Mouse (Mus musculus) heart, embryonic 11.5 days (tissue): Measurements from ENCODE around the gene Dpm1. TPM values are rescaled to one million over a fixed set of nuclear protein-coding genes. Genes with fewer than 3 reads are reported as not detected.

Experiments
- ATAC-seq: fragments of 200-750 bp; cut with Nextera tagmentation; replicated peaks from 2 replicates; pipeline ENCODE4 v1.8.0; 2017; ENCODE audit warnings: moderate library complexity; ENCODE audit not compliant: insufficient number of reproducible peaks, low FRiP score, low TSS enrichment
- H3K27ac ChIP-seq: fragments of 300-500 bp; sonication (generic); 2 replicates; pipeline ENCODE4 v1.5.1; 2014; ENCODE audit warnings: mild to moderate bottlenecking, low read depth, low read length
- H3K27me3 ChIP-seq: fragments of 300-500 bp; sonication (generic); 2 replicates; pipeline ENCODE4 v1.6.1; 2014; ENCODE audit warnings: mild to moderate bottlenecking, low read length, mixed read lengths; ENCODE audit not compliant: control insufficient read depth, insufficient read depth
- H3K36me3 ChIP-seq: fragments of 300-500 bp; sonication (generic); 2 replicates; pipeline ENCODE4 v1.6.1; 2014; ENCODE audit warnings: mild to moderate bottlenecking, low read length, moderate library complexity, mixed read lengths; ENCODE audit not compliant: control insufficient read depth, insufficient read depth
- H3K4me1 ChIP-seq: fragments of 300-500 bp; sonication (generic); 2 replicates; pipeline ENCODE4 v1.6.1; 2014; ENCODE audit warnings: low read length; ENCODE audit not compliant: control insufficient read depth, insufficient read depth
- H3K4me2 ChIP-seq: fragments of 300-500 bp; sonication (generic); 2 replicates; pipeline ENCODE4 v1.6.1; 2014; ENCODE audit warnings: mild to moderate bottlenecking, moderate library complexity
- H3K4me3 ChIP-seq: fragments of 300-500 bp; sonication (generic); 2 replicates; pipeline ENCODE4 v1.5.1; 2014; ENCODE audit warnings: low read depth, low read length
- H3K9ac ChIP-seq: fragments of 300-500 bp; sonication (generic); 2 replicates; pipeline ENCODE4 v1.6.1; 2014; ENCODE audit warnings: mild to moderate bottlenecking, low read depth, low read length, moderate library complexity
- H3K9me3 ChIP-seq: fragments of 300-500 bp; sonication (generic); replicated peaks from 2 replicates; pipeline ENCODE4 v1.6.1; 2016; ENCODE audit warnings: low read length; ENCODE audit not compliant: control insufficient read depth
- WGBS: fragments of 180-500 bp; shearing (Covaris S2); extraction: QIAGEN DNeasy Blood & Tissue Kit; methylation state at CpG from one replicate; pipeline ENCODE4 v1.1.7; 2014; ENCODE audit not compliant: insufficient replicate concordance; 5-methylcytosine and 5-hydroxymethylcytosine counted together
- polyA plus RNA-seq: library from polyadenylated mRNA; unstranded; fragments of >200 nt; fragmentation: Nextera tagmentation; extraction: Ambion mirVana; gene quantifications from 2 replicates; pipeline ENCODE4 v1.2.1, GENCODE M21; 2014

Gene Dpm1
- polyA plus RNA-seq, 1 experiment from 2014 or later = 85.1 TPM

- Histone ChIP-seq H3K27ac (no peak overlapping the region), H3K27me3 (peaks cover 65% of the 10 kb centered on the region), H3K4me3 (no peak overlapping the region), H3K9ac (no peak overlapping the region), H3K4me1 (no peaks in the 10 kb centered on the region; the same call in 1 of the 2 replicates), H3K4me2 (no peak overlapping the region), H3K9me3 (no peaks in the 10 kb centered on the region), H3K36me3 (no peaks in the 10 kb centered on the region)
- no peak for ATAC-seq
- WGBS = 70% methylated on average over 3 of the region's 3 CpGs
These were observed 26.1 kb upstream of the Dpm1 start for GRCm38 (mm10) chr2:168256506-168256905.

GRCm38 (mm10) chr2:168253822-168254221 lies 23.4 kb upstream of the Dpm1 start:
- no peaks in the 10 kb centered on the region for H3K9me3 ChIP-seq
- H3K27me3 ChIP-seq = peaks cover 52% of the 10 kb centered on the region
- WGBS = 17% methylated on average over 7 of the region's 7 CpGs
- no peaks in the 10 kb centered on the region; the same call in 1 of the 2 replicates for H3K4me1 ChIP-seq
- H3K4me2 ChIP-seq = no peak overlapping the region
- H3K9ac ChIP-seq = no peak overlapping the region
- no peak overlapping the region for H3K4me3 ChIP-seq
- no peaks in the 10 kb centered on the region for H3K36me3 ChIP-seq
- ATAC-seq = no peak
- H3K27ac ChIP-seq = no peak overlapping the region

GRCm38 (mm10) chr2:168252639-168253292 lies 22.4 kb upstream of the Dpm1 start:
- Histone ChIP-seq H3K4me3 (no peak overlapping the region), H3K36me3 (no peaks in the 10 kb centered on the region), H3K27me3 (peaks cover 51% of the 10 kb centered on the region), H3K4me1 (no peaks in the 10 kb centered on the region; the same call in 1 of the 2 replicates), H3K4me2 (no peak overlapping the region), H3K9ac (no peak overlapping the region), H3K27ac (no peak overlapping the region), H3K9me3 (no peaks in the 10 kb centered on the region)
- 12% methylated on average over 16 of the region's 16 CpGs for WGBS
- ATAC-seq = no peak

- H3K4me2 ChIP-seq = no peak overlapping the region
- H3K27ac ChIP-seq = no peak overlapping the region
- no peaks in the 10 kb centered on the region for H3K9me3 ChIP-seq
- H3K4me3 ChIP-seq = no peak overlapping the region
- ATAC-seq = no peak
- no peaks in the 10 kb centered on the region for H3K36me3 ChIP-seq
- 20% methylated on average over 8 of the region's 8 CpGs for WGBS
- no peaks in the 10 kb centered on the region; the same call in 1 of the 2 replicates for H3K4me1 ChIP-seq
- H3K9ac ChIP-seq = no peak overlapping the region
- H3K27me3 ChIP-seq = peaks cover 55% of the 10 kb centered on the region
These were observed 19.9 kb upstream of the Dpm1 start for GRCm38 (mm10) chr2:168250270-168250669.

DNA sequence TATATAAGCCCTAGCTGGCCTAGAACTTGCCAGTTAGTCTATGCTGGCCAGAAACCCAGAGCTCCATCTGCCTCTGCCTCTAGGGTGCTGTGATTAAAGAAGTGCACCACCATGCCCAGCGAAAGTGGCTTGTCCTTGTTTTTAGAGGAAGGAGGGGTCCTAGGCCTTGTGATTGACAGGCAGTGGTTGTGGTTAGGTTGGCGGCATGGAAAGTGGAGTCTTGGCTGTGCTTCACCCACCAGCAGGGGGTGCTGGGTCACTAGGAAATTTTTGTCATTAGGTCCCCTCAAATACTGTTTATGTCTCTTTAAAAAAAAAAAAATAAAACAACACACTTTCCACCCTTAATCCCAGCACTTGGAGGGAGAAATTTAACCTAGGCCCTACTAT lies 18.5 kb upstream of the Dpm1 start:
- no peak for ATAC-seq
- H3K27me3 ChIP-seq = peaks cover 50% of the 10 kb centered on the region
- H3K9ac ChIP-seq = no peak overlapping the region
- H3K4me2 ChIP-seq = no peak overlapping the region
- no peak overlapping the region for H3K4me3 ChIP-seq
- no peaks in the 10 kb centered on the region for H3K9me3 ChIP-seq
- WGBS = 17% methylated on average over 2 of the region's 2 CpGs
- H3K27ac ChIP-seq = no peak overlapping the region
- H3K4me1 ChIP-seq = no peaks in the 10 kb centered on the region
- no peaks in the 10 kb centered on the region for H3K36me3 ChIP-seq

- no peak for ATAC-seq
- Histone ChIP-seq H3K4me1 (no peaks in the 10 kb centered on the region), H3K27me3 (peaks cover 44% of the 10 kb centered on the region), H3K9ac (no peak overlapping the region), H3K27ac (no peak overlapping the region), H3K36me3 (no peaks in the 10 kb centered on the region), H3K4me2 (no peak overlapping the region), H3K4me3 (no peak overlapping the region), H3K9me3 (no peaks in the 10 kb centered on the region)
- 71% methylated on average over 8 of the region's 8 CpGs for WGBS
These were observed 17.9 kb upstream of the Dpm1 start for GRCm38 (mm10) chr2:168248167-168248855.

- Histone ChIP-seq H3K9me3 (no peaks in the 10 kb centered on the region), H3K4me1 (no peaks in the 10 kb centered on the region), H3K9ac (no peak overlapping the region), H3K27ac (no peak overlapping the region), H3K4me2 (no peak overlapping the region), H3K4me3 (no peak overlapping the region), H3K27me3 (peaks cover 28% of the 10 kb centered on the region), H3K36me3 (no peaks in the 10 kb centered on the region)
- 34% methylated on average over 8 of the region's 8 CpGs for WGBS
- no peak for ATAC-seq
These were observed 15.2 kb upstream of the Dpm1 start for GRCm38 (mm10) chr2:168245571-168245970.

DNA sequence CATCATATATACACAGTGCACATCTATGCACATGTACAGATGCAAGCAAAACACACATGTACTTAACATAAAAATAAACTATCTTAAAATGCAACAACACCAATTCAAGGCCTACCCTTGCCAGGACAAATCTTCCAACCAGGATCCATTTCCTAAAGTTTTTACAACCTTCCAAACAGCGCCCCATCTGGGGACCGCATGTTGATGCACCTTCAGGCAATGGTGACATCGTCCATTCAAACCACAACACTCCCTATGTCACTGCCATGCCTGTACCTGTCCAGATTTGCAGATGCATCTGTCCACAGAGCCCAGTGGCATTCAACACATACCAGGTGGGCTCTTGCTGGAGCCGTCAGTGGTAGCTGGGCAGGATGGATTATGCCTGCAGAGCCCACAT lies 12.9 kb upstream of the Dpm1 start:
- Histone ChIP-seq H3K4me1 (no peaks in the 10 kb centered on the region), H3K36me3 (no peaks in the 10 kb centered on the region), H3K27me3 (peaks cover 27% of the 10 kb centered on the region), H3K27ac (no peak overlapping the region), H3K4me2 (no peak overlapping the region), H3K9me3 (peaks cover 2% of the 10 kb centered on the region; the same call in 1 of the 2 replicates), H3K4me3 (no peak overlapping the region), H3K9ac (no peak overlapping the region)
- no peak for ATAC-seq
- WGBS = 65% methylated on average over 4 of the region's 4 CpGs

DNA sequence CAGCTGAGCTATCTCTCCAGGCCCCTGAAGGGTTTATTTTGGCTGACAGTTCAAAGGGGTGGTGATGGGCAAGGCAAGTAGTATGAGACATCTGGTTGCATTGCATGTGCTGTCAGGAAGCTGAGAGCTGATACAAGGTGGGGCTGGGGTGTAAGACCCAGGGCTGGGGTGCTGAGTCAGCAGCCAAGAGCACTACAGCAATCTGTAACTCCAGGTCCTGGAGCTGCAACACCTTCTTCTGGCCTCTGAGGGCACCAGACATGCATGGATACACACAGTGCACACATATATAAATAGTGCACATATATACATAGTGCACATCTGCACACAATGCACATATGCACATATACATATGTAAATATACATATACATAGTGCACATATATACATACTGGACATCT lies 12.4 kb upstream of the Dpm1 start:
- ATAC-seq = 0 out of 2 replicates have a peak, but pooled peaks have one; percentile 18

More for the DNA sequence above, 12.4 kb upstream of the Dpm1 start:
- Histone ChIP-seq H3K4me3 (no peak overlapping the region), H3K9me3 (peaks cover 4% of the 10 kb centered on the region; the same call in 1 of the 2 replicates), H3K27ac (no peak overlapping the region), H3K27me3 (peaks cover 27% of the 10 kb centered on the region), H3K4me2 (no peak overlapping the region), H3K36me3 (no peaks in the 10 kb centered on the region), H3K9ac (no peak overlapping the region), H3K4me1 (no peaks in the 10 kb centered on the region)
